Mouse (Mus musculus) bone marrow macrophage, adult 2 months (primary cell): Measurements from ENCODE around the gene Akap2.

Experiments
- CTCF ChIP-seq: IDR thresholded peaks from 2 replicates; pipeline ENCODE4 v1.5.1; 2012; ENCODE audit warnings: low read depth, mild to moderate bottlenecking, low read length, moderate library complexity
- POLR2A ChIP-seq: IDR thresholded peaks from 2 replicates; pipeline ENCODE4 v1.6.1; 2012; ENCODE audit warnings: mild to moderate bottlenecking, low read depth, low read length, borderline replicate concordance

DNA sequence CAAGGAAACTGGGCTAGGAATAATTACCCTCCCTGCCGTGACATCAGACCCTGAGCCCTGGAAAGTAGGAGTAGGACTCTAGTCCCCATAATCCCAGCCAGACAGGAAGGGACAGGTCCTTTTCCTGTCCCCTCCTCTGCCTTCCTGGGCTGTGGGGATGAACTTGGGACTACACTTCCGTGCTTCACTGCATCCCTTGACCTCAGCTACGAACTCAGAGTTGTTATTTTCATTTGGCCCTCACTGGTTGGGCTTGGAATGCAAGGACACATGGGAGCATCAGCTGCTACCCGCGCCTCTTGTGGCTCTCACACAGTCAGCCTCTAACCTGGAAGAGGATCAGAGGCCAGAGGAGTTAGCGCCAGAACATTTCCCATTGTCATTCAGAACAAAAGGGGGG lies 27.5 kb upstream of the Akap2 start:
- TF ChIP-seq POLR2A (no peak), CTCF (no peak)
